Mouse (Mus musculus) 3134 (cell line): Measurements from ENCODE around the gene Gm9857.

Source experiments
- DNase-seq: peaks from one replicate; pipeline ENCODE4 v3.0.0-alpha.2; 2011; ENCODE audit warnings: low spot score; ENCODE audit not compliant: insufficient read length; ENCODE audit errors: extremely low read depth

Gm9857 gene

DNA sequence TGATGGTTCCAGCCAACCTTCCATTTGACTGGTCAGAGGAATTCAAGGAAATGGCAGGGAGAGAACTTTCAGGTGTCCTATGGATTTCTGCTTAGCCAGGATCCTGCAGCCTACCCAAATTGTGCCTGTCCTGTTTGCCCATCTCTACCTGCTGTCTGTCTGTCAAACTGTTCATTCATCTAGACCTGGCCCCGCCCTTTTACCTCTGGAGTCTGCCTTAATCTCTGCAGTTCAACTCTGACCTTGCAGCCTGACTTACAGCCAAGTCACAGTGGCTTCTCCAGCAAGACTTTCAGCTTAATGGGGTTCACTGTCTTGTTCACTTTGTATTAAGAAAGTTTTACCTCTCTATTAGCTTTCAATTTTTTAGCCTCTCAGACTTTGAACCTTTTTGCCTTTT lies 13.9 kb downstream of the Gm9857 start:
- DNase-seq: no peak

DNA sequence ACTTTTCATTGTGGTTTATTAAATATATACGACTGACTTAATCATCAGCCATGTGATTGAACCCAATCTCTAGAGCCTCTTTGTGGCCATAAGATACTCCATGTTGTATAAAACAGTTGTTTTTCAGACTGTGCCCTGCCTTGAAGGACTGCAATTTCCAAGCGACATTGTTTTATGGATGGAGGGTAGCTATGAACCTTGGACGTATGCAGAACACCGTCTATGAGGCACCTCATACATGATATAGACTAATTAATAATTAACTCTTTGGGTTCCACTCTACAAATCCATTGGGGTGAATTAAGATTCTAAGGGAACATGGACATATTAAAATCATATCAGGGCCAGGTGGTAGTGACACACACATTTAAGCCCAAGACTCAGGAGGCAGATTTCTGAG lies 14.6 kb downstream of the Gm9857 start:
- no peak for DNase-seq

DNA sequence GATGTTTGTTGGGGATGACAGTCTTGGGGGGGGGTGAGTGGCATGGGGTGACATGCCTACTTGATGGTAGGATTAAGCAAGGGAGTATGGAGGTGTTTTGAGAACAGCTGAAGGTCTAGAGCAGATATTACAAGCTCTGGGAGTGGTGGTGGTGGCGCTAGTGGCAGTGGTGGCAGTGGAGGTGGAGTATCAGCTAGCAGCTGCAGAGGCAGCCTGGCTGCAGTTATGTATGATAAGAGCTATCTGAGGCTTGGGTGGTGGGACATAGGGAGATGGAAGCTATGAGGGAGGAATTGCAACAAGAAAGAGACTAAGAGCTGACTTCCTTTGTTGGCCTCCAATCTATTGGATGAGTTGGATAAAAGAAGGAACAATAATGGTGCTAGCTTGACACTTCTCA lies 18.4 kb downstream of the Gm9857 start:
- no peak for DNase-seq

DNA sequence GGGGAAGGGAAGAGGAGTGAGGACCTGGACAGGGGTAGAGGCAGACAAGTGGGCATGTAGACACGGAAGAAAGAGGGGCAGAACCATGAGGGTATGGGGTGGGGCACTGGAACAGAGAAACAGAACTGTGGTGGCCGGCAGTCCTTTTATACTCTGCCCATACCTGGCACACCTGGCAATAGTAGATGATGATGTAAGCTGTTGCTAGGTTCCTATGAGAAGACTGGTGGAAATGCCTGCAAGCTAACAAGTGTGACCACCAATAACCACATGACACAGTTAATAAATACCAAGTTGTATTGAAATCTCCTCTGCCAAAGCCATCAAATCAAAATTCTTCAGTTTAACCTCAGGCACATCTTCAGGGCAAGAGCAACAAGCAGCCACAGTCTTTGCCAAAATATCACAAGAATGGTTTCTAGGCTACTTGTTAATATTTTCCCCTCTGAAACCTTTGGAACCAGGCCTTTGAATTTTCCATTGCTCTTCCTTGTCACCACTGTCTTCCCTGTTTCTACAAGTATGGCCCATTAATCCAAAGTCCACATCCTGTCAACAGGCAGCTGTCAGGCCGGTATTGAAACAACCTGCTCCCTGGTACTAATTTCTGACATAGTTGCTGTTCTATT lies 19.7 kb downstream of the Gm9857 start:
- no peak for DNase-seq

DNA sequence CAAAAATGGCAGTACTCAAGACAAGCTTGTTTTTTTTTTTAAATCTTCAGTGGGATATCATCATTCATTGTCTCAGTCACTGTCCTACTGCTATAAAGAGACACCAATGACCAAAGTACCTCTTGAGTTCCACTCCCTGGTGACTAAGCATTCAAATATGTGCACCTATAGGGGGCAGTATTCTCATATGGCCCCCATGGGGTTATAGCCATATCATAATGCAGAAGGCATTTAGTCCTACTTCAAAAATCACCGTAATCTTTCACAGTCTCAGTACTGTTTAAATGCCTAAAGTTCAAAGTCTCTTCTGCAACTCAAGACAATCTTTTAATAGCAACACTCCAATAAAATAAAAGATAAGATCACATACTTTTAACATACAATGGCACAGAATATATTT lies 21.4 kb downstream of the Gm9857 start:
- no peak for DNase-seq

DNA sequence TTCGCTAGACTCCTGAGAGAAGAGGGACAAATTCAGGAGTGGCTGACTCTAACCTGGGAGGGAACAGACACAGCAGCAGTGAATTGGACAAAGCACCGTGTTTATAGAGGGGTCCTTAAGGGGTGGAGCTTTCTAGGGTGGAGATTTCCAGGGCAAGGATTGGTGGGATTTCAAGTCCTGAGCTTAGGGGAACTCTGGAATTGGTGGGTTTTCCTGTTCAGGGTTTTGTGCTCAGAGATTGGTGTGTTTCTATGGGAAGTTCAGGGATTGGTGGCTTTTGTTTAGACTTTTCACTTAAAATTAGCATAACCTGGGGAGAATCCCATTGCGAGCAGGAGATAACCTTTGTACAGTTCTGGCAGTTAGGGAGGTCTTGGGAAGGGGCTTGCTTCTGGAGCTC lies 22.3 kb downstream of the Gm9857 start:
- no peak for DNase-seq

DNA sequence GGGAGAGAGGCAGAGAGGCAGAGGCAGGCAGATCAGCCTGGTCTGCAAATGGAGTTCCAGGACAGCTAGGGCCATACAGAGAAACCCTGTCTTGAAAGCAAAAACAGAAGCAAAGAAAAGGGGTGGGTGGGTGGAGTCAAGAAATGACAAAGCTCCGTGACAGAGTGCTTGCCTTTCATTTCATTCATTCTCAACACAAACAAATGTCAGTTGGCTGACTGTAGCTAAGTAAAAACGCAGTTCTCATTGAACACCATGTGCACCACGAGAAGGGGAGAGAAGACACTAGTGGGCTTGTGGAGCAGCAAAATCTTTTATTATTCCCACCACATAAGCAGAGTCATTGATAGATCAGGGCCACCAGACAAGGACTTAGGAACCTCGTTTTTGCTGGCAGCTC lies 23.4 kb downstream of the Gm9857 start:
- DNase-seq: no peak

DNA sequence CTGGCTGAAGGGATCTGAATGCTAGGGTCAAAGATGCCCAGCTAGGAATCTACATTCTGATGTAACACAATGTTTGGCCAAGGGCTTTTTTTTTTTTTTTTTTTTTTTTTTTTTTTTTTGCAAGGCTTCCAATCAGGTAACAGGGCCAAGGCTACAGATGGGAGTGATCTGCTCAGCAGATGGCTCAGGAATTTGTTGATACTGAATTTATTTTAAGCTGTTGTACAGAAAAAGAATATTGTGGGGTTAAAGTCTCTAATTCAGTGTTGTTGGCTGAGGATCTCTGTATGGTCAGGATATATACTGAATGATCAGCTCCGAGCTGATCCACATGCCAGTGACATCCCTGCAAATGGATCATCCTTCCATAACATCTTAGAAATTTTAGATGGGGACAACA lies 24.2 kb downstream of the Gm9857 start:
- DNase-seq: no peak

DNA sequence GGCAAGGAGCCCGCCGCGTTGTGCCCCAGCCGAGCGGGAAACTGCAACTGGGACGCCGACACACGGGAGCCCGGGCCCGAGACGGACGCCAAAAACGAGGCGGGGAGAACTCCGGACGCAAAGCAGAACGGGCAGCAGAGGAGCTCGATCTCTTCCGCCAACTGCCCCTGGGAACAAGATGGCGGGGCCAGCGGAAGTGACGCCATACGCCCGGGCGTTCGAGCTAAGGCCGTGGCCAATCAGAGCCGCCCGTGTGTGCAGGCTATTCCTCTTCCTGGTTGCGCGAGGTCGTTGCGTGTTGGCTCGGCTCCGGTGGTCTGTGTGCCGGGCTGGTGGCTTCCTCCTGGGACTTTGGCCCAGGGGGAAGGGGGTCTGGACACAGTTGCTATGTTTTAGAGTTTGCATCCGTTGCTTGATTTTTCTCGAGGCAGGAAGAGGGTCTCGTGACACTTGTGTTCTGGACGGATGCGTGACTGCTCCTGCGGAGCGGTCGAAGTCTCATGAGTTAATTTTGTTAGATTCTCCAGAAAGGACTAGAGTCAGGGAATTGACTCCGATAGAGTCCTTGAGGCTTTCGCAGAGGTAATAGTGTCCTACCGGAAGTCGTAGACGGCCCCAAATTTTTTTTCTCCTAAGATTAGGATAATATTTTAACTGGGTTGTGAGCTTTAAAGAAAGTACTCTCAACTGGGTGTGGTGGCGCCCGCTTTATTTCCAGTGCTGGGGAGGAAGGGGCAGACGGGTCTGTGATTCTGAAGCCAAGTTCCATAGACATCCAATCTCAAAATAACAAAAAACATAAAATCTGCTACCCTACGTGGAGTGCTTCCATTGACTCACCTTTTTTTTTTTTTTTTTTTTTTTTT lies 28.5 kb downstream of the Gm9857 start, which contains the start of gene Prpf38b:
Gene Prpf38b, minus strand, starts transcription at position 180 of the 866 bp plus-strand sequence.
- DNase-seq: peak; percentile 97

DNA sequence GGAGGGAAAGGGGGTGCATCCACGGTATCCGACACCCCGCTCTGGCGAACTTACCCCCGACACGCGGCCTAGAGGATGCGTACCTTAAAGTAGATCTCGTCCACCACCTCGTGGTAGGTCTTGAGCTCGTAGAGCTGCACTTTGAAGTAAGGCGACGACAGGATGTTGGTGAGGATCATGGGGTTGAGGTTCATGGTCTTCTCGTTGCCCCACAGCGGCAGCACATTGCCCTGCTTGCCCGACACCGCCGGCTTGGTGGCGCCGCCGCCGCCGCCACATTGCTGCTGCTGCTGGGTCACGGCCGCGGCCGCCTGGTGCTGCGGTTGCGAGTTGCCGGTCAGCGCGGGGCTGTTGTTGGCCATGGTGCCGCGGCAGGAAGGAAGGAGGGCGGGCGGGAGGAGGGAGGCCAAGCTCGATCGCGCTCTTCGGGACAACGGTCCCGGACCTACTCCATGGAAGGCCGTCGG lies 29.1 kb downstream of the Gm9857 start:
- no peak for DNase-seq

DNA sequence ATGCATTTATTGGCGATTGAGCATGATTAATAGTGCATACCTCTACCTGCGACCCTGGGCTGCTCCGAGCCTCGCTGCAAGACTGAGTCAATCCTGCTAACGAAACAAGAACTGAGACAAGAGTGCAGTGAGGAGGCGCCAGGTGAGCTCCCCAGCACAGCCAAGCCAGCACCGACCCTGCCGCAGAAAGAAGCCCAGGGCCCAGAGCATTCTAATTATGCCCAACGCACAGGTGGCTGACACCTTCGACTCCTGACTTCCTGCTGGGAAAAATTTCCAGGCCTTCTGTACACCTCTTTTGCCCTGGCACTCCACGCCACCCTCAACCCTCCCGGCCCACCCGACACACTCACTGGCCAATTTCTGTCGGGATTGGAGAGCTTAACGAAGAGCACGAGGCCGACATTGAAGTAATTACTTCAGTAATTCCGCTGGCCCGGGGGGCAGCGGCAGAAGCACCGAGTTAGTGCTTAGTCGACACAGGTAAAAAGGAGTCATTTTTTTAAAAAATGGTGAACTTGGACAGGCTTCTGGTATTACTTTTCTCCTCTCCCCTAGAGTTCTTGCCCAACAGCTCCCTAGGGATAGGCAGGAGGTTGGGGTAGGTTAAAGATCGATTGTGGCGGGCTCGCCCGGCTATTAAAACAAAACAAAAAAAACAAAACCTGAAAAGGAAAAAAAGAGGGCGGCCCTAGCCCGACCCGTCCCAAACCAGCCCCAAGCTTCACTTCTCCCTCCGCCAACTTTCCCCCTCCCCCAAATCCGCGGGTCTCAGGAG lies 29.8 kb downstream of the Gm9857 start:
- DNase-seq: peak; percentile 44

DNA sequence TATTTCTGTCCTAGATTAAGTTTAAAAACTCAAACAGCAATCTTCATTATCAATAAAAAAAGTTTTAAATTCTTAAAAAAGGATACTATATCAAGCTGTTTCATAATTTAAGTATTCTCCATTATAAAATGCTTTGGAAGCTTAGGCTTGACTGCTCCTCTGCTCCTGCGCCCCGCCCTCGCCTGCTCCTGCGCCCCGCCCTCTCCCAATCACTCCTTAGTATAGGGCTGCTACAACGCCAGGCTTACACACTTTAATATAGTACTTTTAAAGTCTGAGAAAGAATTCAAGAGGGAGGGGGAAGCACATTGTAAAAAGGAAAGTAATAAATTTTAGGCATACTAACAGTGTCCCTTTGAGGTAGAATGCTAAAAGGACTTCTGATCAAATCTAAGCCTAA lies 37.3 kb downstream of the Gm9857 start:
- no peak for DNase-seq

DNA sequence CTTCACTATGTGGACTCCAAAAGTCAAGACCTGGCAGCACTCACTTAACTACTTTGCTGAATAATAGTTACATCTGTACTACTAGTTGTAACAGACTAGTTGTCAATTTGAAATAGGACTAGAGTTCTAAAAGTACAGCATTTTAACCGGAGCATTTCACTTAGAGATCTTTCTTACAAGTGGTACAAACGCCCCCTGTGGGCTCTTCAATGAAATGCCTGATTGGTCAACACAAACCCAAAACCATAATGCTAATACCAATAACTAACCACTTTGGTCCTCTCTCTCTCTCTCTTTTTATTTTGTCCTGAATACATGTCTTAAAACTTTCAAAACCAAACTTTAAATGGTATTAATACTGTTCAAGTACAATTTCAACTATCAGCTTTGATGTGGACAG lies 38.2 kb downstream of the Gm9857 start:
- DNase-seq: no peak

DNA sequence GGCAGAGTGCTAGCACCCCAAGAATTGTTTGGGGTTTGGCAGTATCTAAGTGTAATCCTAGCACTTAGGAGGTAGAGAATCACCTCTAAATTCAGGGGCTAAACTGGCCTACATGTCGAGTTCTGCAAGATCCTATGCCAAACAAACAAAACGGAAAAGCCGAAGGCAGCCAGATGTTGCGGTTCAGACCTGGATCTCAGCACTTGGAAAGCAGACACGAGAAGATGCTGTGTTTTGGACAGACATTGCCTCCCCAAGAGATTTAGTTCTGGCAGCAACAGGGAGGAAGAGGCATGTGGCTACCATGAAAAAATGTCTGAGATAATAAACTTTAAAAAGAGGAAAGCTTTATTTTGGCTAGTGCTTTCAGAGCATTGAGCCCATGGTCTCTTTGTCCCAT lies 39.6 kb downstream of the Gm9857 start:
- no peak for DNase-seq

DNA sequence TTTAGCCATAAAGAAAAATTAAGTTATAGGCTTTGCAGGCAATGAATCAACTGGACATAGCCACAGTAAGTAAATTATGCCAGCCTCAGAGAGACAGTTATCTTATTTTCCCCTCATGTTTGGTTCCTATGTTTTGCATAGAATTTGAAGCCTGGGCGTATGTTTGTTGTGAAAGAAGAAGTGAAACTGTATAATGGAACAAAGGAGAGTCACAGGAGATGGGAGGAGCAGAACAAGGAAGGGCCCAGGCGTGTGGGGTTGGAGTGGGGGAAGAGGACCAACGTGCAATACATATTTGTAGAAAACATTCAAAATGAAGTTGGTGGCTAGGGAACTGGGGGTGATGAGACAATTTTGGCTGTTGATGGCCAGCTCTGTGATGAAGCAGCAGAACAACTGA lies 40.1 kb downstream of the Gm9857 start:
- DNase-seq: no peak

DNA sequence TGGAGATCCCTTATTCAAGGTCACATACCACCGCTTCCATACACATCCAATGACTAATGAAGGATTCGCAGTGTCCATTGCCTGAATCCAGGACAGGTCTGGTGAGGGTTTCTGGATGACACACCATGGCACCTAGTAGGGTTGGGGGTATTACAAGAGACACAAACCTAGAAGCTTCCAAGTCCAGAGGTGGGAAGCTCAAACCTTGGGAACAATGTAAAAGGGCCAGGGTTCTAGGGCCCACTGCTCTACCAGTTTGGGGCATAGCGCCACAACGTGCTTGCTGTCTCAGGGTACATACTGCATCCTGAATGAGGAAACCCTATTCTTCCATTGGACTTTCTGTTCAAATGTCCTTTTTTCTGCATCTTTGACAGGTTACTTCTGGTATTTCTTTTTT lies 41.6 kb downstream of the Gm9857 start:
- no peak for DNase-seq

DNA sequence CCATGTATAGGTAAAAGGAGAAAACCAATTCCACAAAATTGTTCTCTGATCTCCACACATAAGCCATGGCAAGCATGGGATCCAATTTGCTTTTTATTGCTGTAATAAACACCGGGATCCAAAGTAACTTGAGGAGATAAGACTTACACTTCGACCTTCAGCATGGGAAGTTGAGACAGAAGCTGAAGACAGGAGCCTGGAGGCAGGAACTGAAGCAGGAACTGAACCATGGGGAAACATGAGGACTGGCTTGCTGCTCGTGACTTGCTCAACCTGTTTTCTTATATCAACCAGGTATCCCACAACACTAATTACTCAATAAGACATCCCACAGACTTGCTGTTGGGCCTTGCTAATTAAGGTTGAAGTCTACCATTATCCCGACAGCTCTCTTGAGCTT lies 47.3 kb downstream of the Gm9857 start:
- no peak for DNase-seq

DNA sequence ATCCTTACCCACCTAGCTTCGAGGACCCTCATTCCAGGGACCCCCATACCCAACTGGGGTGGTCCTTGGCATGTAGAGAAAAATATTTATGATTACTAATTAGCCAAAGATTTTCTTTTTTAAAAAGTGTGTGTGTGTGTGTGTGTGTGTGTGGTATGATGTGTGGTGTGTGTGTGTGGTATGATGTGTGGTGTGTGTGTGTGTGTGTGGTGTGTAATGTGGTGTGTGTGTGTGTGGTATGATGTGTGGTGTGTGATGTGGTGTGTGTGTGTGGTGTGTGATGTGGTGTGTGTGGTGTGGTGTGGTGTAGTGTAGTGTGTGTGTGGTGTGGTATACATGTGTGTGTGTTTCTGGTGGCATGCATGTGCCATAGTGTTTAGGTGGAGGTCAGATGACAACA lies 48.2 kb downstream of the Gm9857 start:
- DNase-seq: no peak
